Comparison of ENCODE assay signal across 18 mouse cellular contexts in genomic region chr7:111417735-111418134, GRCm38 (mm10).
DNase-seq lines count a peak whose midpoint lies in the region; ATAC-seq and TF ChIP-seq lines count a peak whose summit lies in the region.
"Had no signal": no experiment of that assay in that cellular context is flagged by ENCODE, and none has a peak within 500 bp of the region (broad histone marks: within the 10 kb centered on the region; RNA-seq: fewer than 3 reads in every experiment).

No protein-coding gene starts in this region.

- H3K9me3 ChIP-seq in heart, embryonic 11.5 days (replicated peaks; ENCODE audit: control insufficient read depth, low read length): no peaks in the 10 kb centered on the region
- H3K9me3 ChIP-seq in limb, embryonic 14.5 days (ENCODE audit: control insufficient read depth, low read length): no peaks in the 10 kb centered on the region
- no peaks in the 10 kb centered on the region for H3K9me3 ChIP-seq in limb, embryonic 10.5 days (replicated peaks)
- no peaks in the 10 kb centered on the region for H3K9me3 ChIP-seq in kidney, embryonic 16.5 days (ENCODE audit: low read length)
- H3K9me3 ChIP-seq: embryonic facial prominence, embryonic 13.5 days; forebrain, embryonic 13.5 days; forebrain, embryonic 15.5 days had no signal

- 18% methylated on average over 3 of the region's 3 CpGs for whole genome bisulfite sequencing in heart, embryonic 11.5 days (ENCODE audit: insufficient replicate concordance)
- 52% methylated on average over 3 of the region's 3 CpGs for WGBS in limb, embryonic 14.5 days
- WGBS in limb, embryonic 10.5 days: 56% methylated on average over 2 of the region's 3 CpGs
- WGBS in kidney, embryonic 16.5 days: 50% methylated on average over 3 of the region's 3 CpGs

- no peak overlapping the region for H3K4me2 ChIP-seq in heart, embryonic 11.5 days
- no peak overlapping the region for H3K4me2 ChIP-seq in limb, embryonic 14.5 days (replicated peaks; ENCODE audit: low read depth, low read length, severe bottlenecking)
- H3K4me2 ChIP-seq in kidney, embryonic 16.5 days (replicated peaks; ENCODE audit: low read depth, low read length): no peak overlapping the region
- H3K4me2 ChIP-seq: embryonic facial prominence, embryonic 13.5 days; forebrain, embryonic 13.5 days; forebrain, embryonic 15.5 days had no signal

- peak; percentile 14 for DNase-seq in heart, adult 11 months
- peak; percentile 1 for DNase-seq in limb, embryonic 14.5 days (ENCODE audit: low spot score)
- DNase-seq in limb, embryonic 10.5 days (ENCODE audit: low spot score): no peak
- DNase-seq: adrenal gland, adult 8-10 months; adrenal gland, postnatal 14 days; adrenal gland, postnatal 36 days; cerebellum, adult 11-12 months; cerebellum, adult 2 months; cerebellum, adult 9-10 months; cerebellum, postnatal 10 days; cerebellum, postnatal 25 days; forebrain, postnatal 0 days had no signal

- no peak for TF ChIP-seq POLR2A in limb, embryonic 14.5 days (IDR thresholded peaks at IDR 0.05; ENCODE audit: borderline replicate concordance, extremely low read depth, insufficient read depth, insufficient read length)

- no peaks in the 10 kb centered on the region for H3K27me3 ChIP-seq in heart, embryonic 11.5 days (ENCODE audit: control insufficient read depth, insufficient read depth, low read length)
- no peaks in the 10 kb centered on the region for H3K27me3 ChIP-seq in limb, embryonic 14.5 days (ENCODE audit: control insufficient read depth, insufficient read depth, low read length)
- no peaks in the 10 kb centered on the region for H3K27me3 ChIP-seq in limb, embryonic 10.5 days (ENCODE audit: low read depth, poor library complexity, severe bottlenecking)
- no peaks in the 10 kb centered on the region for H3K27me3 ChIP-seq in kidney, embryonic 16.5 days (ENCODE audit: insufficient read depth, low read length)
- H3K27me3 ChIP-seq: embryonic facial prominence, embryonic 13.5 days; forebrain, embryonic 13.5 days; forebrain, embryonic 15.5 days had no signal

- no peak overlapping the region for H3K27ac ChIP-seq in heart, embryonic 11.5 days (ENCODE audit: low read depth, low read length)
- H3K27ac ChIP-seq in limb, embryonic 14.5 days (replicated peaks; ENCODE audit: low read depth, low read length): no peak overlapping the region
- H3K27ac ChIP-seq in limb, embryonic 10.5 days: no peak overlapping the region
- H3K27ac ChIP-seq in kidney, embryonic 16.5 days (ENCODE audit: low read length): no peak overlapping the region
- H3K27ac ChIP-seq: embryonic facial prominence, embryonic 13.5 days; forebrain, embryonic 13.5 days; forebrain, embryonic 15.5 days had no signal

- ATAC-seq in heart, embryonic 11.5 days (replicated peaks; ENCODE audit: insufficient number of reproducible peaks, low FRiP score, low TSS enrichment): no peak
- no peak for ATAC-seq in limb, embryonic 14.5 days (ENCODE audit: low FRiP score, low read depth)
- no peak for ATAC-seq in kidney, embryonic 16.5 days (ENCODE audit: low FRiP score, low TSS enrichment)
- ATAC-seq: activated CD4-positive, CD25-positive, alpha-beta regulatory T cell, adult 4 months; forebrain, embryonic 13.5 days; forebrain, embryonic 15.5 days; forebrain, postnatal 0 days had no signal

- no peaks in the 10 kb centered on the region for H3K36me3 ChIP-seq in heart, embryonic 11.5 days (ENCODE audit: control insufficient read depth, insufficient read depth, low read length)
- H3K36me3 ChIP-seq in limb, embryonic 14.5 days (ENCODE audit: control insufficient read depth, insufficient read depth, low read length): no peaks in the 10 kb centered on the region
- no peaks in the 10 kb centered on the region for H3K36me3 ChIP-seq in limb, embryonic 10.5 days
- H3K36me3 ChIP-seq in kidney, embryonic 16.5 days (ENCODE audit: insufficient read depth, low read length): no peaks in the 10 kb centered on the region
- H3K36me3 ChIP-seq: embryonic facial prominence, embryonic 13.5 days; forebrain, embryonic 15.5 days had no signal

- no peak overlapping the region for H3K4me3 ChIP-seq in heart, embryonic 11.5 days (ENCODE audit: low read depth, low read length)
- H3K4me3 ChIP-seq in limb, embryonic 14.5 days (replicated peaks; ENCODE audit: low read length): no peak overlapping the region
- no peak overlapping the region for H3K4me3 ChIP-seq in limb, embryonic 10.5 days
- H3K4me3 ChIP-seq in kidney, embryonic 16.5 days (ENCODE audit: low read length): no peak overlapping the region
- H3K4me3 ChIP-seq: embryonic facial prominence, embryonic 13.5 days; forebrain, embryonic 13.5 days; forebrain, embryonic 15.5 days had no signal

- H3K9ac ChIP-seq in heart, embryonic 11.5 days (ENCODE audit: low read depth, low read length): no peak overlapping the region
- H3K9ac ChIP-seq in limb, embryonic 14.5 days (ENCODE audit: low read depth, low read length, severe bottlenecking): no peak overlapping the region
- H3K9ac ChIP-seq in kidney, embryonic 16.5 days (replicated peaks; ENCODE audit: low read length): no peak overlapping the region
- H3K9ac ChIP-seq: embryonic facial prominence, embryonic 13.5 days; forebrain, embryonic 13.5 days; forebrain, embryonic 15.5 days; forebrain, postnatal 0 days had no signal

- H3K4me1 ChIP-seq in heart, embryonic 11.5 days (ENCODE audit: control insufficient read depth, insufficient read depth, low read length): no peaks in the 10 kb centered on the region
- H3K4me1 ChIP-seq in limb, embryonic 14.5 days (ENCODE audit: control insufficient read depth, insufficient read depth, low read length): no peaks in the 10 kb centered on the region
- H3K4me1 ChIP-seq in limb, embryonic 10.5 days: peaks cover 6% of the 10 kb centered on the region; the same call in 1 of the 2 replicates
- no peaks in the 10 kb centered on the region for H3K4me1 ChIP-seq in kidney, embryonic 16.5 days (ENCODE audit: insufficient read depth, low read length)
- H3K4me1 ChIP-seq: embryonic facial prominence, embryonic 13.5 days; forebrain, embryonic 13.5 days; forebrain, embryonic 15.5 days had no signal
